Mouse (Mus musculus) megakaryocyte, embryonic 14.5 days (primary cell): ENCODE results near the gene Pdk2. TPM values are rescaled to one million over a fixed set of nuclear protein-coding genes. Genes with fewer than 3 reads are reported as not detected.

ENCODE experiments used
- H3K27me3 ChIP-seq: replicated peaks from 2 replicates; pipeline ENCODE3; 2012; ENCODE audit warnings: inconsistent platforms
- H3K36me3 ChIP-seq: replicated peaks from 2 replicates; pipeline ENCODE3; 2012; ENCODE audit warnings: low read length, inconsistent platforms, mixed read lengths
- H3K4me1 ChIP-seq: 2 replicates; pipeline ENCODE4 v1.6.1; 2012; ENCODE audit warnings: inconsistent platforms
- H3K4me3 ChIP-seq: replicated peaks from 2 replicates; pipeline ENCODE3; 2012; ENCODE audit warnings: moderate library complexity, mild to moderate bottlenecking, inconsistent platforms
- H3K9me3 ChIP-seq: 2 replicates; pipeline ENCODE4 v1.6.1; 2012; ENCODE audit warnings: inconsistent platforms
- FLI1 ChIP-seq: IDR thresholded peaks from 2 replicates; pipeline ENCODE4 v1.6.1; 2012; ENCODE audit warnings: low read length, inconsistent platforms, mixed read lengths
- GATA1 ChIP-seq: IDR thresholded peaks from 3 replicates; pipeline ENCODE4 v1.6.1; 2012; ENCODE audit warnings: mixed read lengths, low read length, inconsistent platforms, borderline replicate concordance
- polyA plus RNA-seq: library from polyadenylated mRNA; stranded (reverse); fragments of >175 nt; gene quantifications from 2 replicates; pipeline ENCODE4 v1.2.3, GENCODE M21; 2012; ENCODE audit warnings: low replicate concordance; ENCODE audit not compliant: insufficient read depth

Gene Pdk2
- polyA plus RNA-seq, 1 experiment, result 38.6 TPM

DNA sequence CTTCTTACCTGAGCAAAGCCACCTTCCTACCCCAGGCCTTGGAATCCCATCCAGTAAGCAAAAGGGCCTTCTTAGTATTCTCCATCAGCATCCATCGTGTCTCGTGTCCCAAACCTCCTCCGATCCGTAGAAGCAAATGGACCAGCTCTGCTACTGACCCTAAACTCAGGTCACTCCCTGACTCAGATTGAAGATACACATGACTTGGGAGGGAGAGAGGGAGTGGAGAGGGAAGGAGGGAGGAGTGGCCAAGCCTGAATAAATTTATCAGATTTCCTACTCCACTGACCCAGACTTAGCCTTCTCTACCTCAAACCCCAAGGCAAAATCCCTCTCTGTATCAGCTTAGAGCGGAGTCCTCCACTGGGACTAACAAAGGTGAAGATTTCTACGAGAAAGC, 39.6 kb upstream of the Pdk2 start:
- Histone ChIP-seq H3K4me3 (no peak overlapping the region), H3K36me3 (no peaks in the 10 kb centered on the region), H3K4me1 (peaks cover 24% of the 10 kb centered on the region), H3K27me3 (peaks cover 93% of the 10 kb centered on the region), H3K9me3 (no peaks in the 10 kb centered on the region)
- no peak for TF ChIP-seq GATA1
- TF ChIP-seq FLI1, result no peak

DNA sequence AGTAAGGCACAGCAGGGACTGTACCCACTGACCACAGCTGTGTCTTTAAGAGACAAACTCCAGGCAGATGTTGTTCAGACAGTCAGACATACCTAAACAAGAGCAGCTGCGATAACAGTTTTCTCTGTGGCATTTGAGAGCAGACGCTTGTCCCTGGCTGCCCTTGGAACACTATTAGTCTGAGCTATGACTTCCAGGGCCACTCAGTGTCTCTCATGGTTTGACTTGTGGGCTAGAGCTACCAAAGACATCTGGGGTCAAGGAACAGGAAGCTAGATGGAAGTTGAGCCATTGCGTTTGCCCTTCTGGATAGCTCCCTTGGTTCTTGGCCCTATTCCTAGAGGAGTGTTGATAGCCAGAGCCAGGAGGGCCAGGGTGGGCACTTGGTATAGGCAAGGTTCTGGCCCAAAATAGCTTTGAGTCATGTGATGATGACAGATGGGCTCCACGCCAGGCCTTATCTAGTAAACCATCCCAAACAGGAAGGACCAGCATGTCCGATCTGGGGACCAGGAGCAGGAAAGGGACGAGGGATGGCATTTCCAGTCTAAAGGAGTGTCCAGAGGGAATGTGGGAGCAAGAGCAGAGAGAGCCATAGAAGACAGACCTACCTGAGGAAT, 38.2 kb upstream of the Pdk2 start:
- Histone ChIP-seq H3K9me3 (no peaks in the 10 kb centered on the region), H3K4me3 (no peak overlapping the region), H3K36me3 (no peaks in the 10 kb centered on the region), H3K4me1 (peaks cover 30% of the 10 kb centered on the region), H3K27me3 (peaks cover 97% of the 10 kb centered on the region)
- TF ChIP-seq GATA1 (no peak), FLI1 (no peak)

DNA sequence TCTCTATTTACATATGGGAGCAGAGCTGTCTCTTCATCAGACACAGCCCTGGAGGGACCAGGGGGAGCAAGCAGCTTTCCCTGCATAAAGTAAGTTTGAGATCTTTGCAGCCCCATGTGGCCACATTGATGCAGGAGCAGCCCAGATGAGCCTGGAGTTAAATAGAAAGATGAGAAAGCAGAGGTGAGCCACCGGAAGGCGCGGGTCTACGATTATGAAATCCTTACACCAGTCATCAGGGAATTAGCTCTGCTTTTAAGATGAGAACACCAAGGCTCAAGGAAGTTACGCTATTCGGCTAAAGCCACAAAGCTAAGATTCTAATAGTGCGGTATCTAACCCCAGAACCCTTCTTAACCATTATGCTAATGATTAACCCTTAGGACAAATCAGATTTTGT, 36.8 kb upstream of the Pdk2 start:
- Histone ChIP-seq H3K4me1 (peaks cover 30% of the 10 kb centered on the region), H3K36me3 (no peaks in the 10 kb centered on the region), H3K4me3 (no peak overlapping the region), H3K9me3 (no peaks in the 10 kb centered on the region), H3K27me3 (peaks cover 96% of the 10 kb centered on the region)
- no peak for TF ChIP-seq GATA1
- no peak for TF ChIP-seq FLI1

DNA sequence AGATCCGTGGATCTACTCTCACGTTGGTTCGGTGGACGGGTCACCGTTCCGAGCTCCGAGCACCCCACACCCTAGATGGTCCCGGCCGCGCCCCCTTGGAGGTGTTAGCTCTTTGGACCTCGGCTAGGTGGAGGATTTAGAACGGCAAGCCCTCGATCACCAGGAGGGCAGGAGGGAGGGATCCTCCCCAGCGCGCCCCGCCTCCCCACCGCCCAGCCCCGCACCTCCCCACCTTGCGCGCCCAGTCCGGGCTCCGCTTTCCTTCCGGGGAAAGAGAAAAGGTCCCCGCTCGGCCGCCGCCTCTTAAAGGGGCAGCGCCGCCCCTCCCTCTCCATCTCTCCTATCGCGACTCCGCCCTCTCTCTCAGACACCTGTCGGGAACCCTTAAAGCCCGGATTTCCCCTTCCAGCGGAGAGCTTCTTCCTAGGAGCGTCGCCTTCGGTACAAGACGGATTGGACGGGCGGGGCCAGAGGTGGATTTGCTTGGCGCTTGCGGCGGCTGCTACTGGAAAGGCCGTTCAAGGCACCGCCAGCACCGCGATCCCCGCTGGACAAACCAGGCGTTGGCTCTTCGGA, 35.5 kb upstream of the Pdk2 start, which contains the start of gene Itga3:
Gene Itga3 (minus strand): TSS at position 266 of the 576 bp plus-strand sequence.
- Histone ChIP-seq H3K4me1 (peaks cover 30% of the 10 kb centered on the region), H3K9me3 (no peaks in the 10 kb centered on the region), H3K4me3 (peak within 1 kb of the TSS; percentile 85), H3K27me3 (peaks cover 96% of the 10 kb centered on the region), H3K36me3 (no peaks in the 10 kb centered on the region)
- no peak for TF ChIP-seq GATA1
- no peak for TF ChIP-seq FLI1

DNA sequence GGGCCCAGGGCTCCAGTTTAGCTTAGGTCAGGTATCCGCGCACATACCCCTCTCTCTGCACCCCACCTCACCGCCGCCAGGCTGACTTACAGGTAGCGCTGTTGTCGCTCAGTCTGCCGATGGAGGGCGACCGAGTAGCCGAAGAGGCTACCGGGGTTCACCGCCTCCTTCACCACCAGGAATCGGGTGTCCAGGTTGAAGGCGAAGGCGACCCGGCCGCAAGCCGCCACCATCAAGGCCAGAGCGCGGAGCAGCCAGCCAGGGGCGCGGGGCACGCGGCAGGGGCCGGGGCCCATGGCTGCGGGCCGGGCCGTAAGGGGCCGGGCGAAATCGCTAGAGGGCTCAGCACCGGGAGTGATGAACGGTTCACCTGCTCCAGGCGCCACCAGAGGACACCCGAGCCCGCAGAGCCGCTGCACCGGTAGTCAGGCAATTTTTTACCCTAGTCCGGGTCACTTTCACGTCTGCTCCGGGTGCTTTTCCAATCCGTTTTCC, 34.9 kb upstream of the Pdk2 start:
- H3K4me1 ChIP-seq, result peaks cover 30% of the 10 kb centered on the region
- peak overlapping the region; percentile 85 for H3K4me3 ChIP-seq
- TF ChIP-seq GATA1 (no peak), FLI1 (no peak)

GRCm38 (mm10) chr11:95075197-95076040, 34.3 kb upstream of the Pdk2 start:
- Histone ChIP-seq H3K36me3 (no peaks in the 10 kb centered on the region), H3K4me3 (peak overlapping the region; percentile 85), H3K27me3 (peaks cover 97% of the 10 kb centered on the region), H3K4me1 (peaks cover 30% of the 10 kb centered on the region), H3K9me3 (no peaks in the 10 kb centered on the region)
- TF ChIP-seq FLI1 (no peak), GATA1 (no peak)

More for the DNA sequence above, 34.9 kb upstream of the Pdk2 start:
- no peaks in the 10 kb centered on the region for H3K36me3 ChIP-seq
- peaks cover 98% of the 10 kb centered on the region for H3K27me3 ChIP-seq
- H3K9me3 ChIP-seq, result no peaks in the 10 kb centered on the region

DNA sequence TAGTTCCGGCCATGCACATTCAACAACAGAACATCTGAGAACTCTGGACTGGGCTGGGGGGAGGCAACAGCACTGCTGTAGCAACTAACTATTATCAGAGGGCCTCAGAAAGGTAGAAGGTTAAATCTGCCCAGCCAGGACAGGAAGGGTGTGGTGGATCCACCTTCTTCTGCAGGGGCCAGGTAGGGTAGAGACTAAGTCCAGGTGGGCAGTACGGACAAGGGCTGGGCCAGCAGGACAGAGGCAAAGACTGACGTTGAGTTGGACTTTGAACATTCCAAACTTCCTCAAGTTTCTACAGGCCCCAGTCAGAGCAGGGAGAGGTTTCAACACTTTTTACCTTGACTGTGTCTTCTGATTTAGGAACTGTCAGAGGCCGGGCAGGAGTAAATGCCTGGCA, 33.5 kb upstream of the Pdk2 start:
- Histone ChIP-seq H3K36me3 (no peaks in the 10 kb centered on the region), H3K9me3 (no peaks in the 10 kb centered on the region), H3K27me3 (peaks cover 95% of the 10 kb centered on the region)

DNA sequence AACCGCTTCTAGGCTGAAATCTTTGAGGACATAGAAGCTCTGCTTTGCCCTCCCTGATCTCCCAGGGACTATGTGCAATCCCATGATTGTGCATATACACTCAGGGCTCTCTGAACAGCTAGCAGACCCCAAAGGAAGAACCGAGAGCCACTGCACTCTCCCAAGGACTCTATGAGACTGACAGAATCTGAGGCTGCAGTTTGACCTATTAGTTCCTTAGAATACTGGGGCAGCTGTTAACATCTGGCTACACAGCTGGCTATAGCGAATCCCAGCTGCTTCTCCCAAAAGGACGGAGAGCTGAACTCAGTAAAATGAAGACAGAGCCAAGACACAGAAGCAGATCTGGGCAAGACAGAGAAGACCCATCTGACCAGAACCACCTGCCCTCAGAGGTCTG, 32.7 kb upstream of the Pdk2 start:
- Histone ChIP-seq H3K4me1 (peaks cover 20% of the 10 kb centered on the region), H3K4me3 (no peak overlapping the region), H3K9me3 (no peaks in the 10 kb centered on the region), H3K36me3 (no peaks in the 10 kb centered on the region), H3K27me3 (peaks cover 95% of the 10 kb centered on the region)
- TF ChIP-seq GATA1, result no peak
- no peak for TF ChIP-seq FLI1

More for the DNA sequence above, 33.5 kb upstream of the Pdk2 start:
- no peak for TF ChIP-seq FLI1
- no peak for TF ChIP-seq GATA1
- no peak overlapping the region for H3K4me3 ChIP-seq
- peaks cover 28% of the 10 kb centered on the region for H3K4me1 ChIP-seq

DNA sequence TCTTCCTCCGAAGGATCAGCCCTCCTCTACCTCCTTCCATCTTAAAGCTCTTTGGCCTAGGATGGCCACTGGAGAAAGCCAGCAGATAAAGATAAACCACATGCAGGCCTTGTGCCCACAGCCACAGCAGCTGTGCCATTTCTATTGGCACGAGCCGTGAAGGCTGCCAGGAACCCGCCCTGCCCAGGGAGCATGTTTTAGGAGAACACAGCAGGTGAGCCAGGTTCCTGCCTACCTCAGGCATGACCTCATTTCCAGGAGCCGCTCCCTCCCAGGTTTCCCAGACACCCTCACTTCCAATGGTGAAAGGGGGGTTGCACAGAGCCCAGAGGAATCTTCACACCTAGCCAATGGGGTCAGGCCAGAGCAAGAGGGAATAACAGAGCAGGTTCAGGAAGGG, 31.6 kb upstream of the Pdk2 start:
- Histone ChIP-seq H3K36me3 (no peaks in the 10 kb centered on the region), H3K9me3 (no peaks in the 10 kb centered on the region), H3K4me3 (no peak overlapping the region), H3K4me1 (peaks cover 20% of the 10 kb centered on the region), H3K27me3 (peaks cover 94% of the 10 kb centered on the region)
- TF ChIP-seq GATA1 (no peak), FLI1 (no peak)

- Histone ChIP-seq H3K4me3 (no peak overlapping the region), H3K4me1 (peaks cover 19% of the 10 kb centered on the region), H3K27me3 (peaks cover 92% of the 10 kb centered on the region), H3K36me3 (no peaks in the 10 kb centered on the region), H3K9me3 (no peaks in the 10 kb centered on the region)
- TF ChIP-seq GATA1 (no peak), FLI1 (no peak)
Measured at GRCm38 (mm10) chr11:95072136-95072535, 31.0 kb upstream of the Pdk2 start.
